Mouse (Mus musculus) small intestine, adult 2 months (tissue): ENCODE data around the gene Enpp5. TPM values are rescaled to one million over a fixed set of nuclear protein-coding genes. Genes with fewer than 3 reads are reported as not detected.

Experiments
- H3K27ac ChIP-seq: fragments of 200-500 bp; 2 replicates; pipeline ENCODE4 v1.5.1; 2012; ENCODE audit warnings: low read depth, low read length, control low read depth, inconsistent platforms; ENCODE audit not compliant: insufficient read depth
- H3K27me3 ChIP-seq: fragments of 200-500 bp; 2 replicates; pipeline ENCODE4 v1.6.1; 2012; ENCODE audit warnings: mild to moderate bottlenecking, moderate library complexity, low read length, inconsistent platforms; ENCODE audit not compliant: control insufficient read depth, insufficient read depth
- H3K36me3 ChIP-seq: fragments of 200-500 bp; 2 replicates; pipeline ENCODE4 v1.6.1; 2012; ENCODE audit warnings: mild to moderate bottlenecking, low read length, control low read depth, inconsistent platforms; ENCODE audit not compliant: control insufficient read depth, insufficient read depth
- H3K4me1 ChIP-seq: fragments of 200-500 bp; 2 replicates; pipeline ENCODE4 v1.6.1; 2012; ENCODE audit warnings: low read length, inconsistent platforms, mixed read lengths; ENCODE audit not compliant: control insufficient read depth, insufficient read depth, insufficient read length
- H3K4me3 ChIP-seq: fragments of 200-500 bp; 2 replicates; pipeline ENCODE4 v1.5.1; 2012; ENCODE audit warnings: low read depth, mild to moderate bottlenecking, control low read depth, inconsistent platforms, low read length, moderate library complexity
- CTCF ChIP-seq: fragments of 200-500 bp; IDR thresholded peaks from 2 replicates; pipeline ENCODE4 v1.5.1; 2012; ENCODE audit warnings: low read depth, mild to moderate bottlenecking, control low read depth, inconsistent platforms, low read length, moderate library complexity, mixed read lengths; ENCODE audit not compliant: insufficient replicate concordance, insufficient read length; ENCODE audit errors: extremely low read depth
- POLR2A ChIP-seq: fragments of 200-500 bp; IDR thresholded peaks from 2 replicates; pipeline ENCODE4 v1.6.1; 2012; ENCODE audit warnings: low read depth, mild to moderate bottlenecking, control low read depth, inconsistent platforms, low read length, moderate library complexity
- WGBS: fragments of 180-500 bp; shearing (Covaris S2); methylation state at CpG from one replicate; pipeline ENCODE4 v1.1.7; 2018; 5-methylcytosine and 5-hydroxymethylcytosine counted together
- polyA plus RNA-seq: library from polyadenylated mRNA; depleted of rRNA; stranded (reverse); fragments of >200 nt; gene quantifications from 2 replicates; pipeline ENCODE4 v1.2.3, GENCODE M21; 2012

Gene Enpp5
- polyA plus RNA-seq, 1 experiment, result 2.5 TPM

- peaks cover 11% of the 10 kb centered on the region; the same call in 1 of the 2 replicates for H3K4me1 ChIP-seq
- TF ChIP-seq CTCF (no peak), POLR2A (no peak)
- WGBS, result 72% methylated on average over 3 of the region's 3 CpGs
These were observed 3.0 kb upstream of the Enpp5 start for GRCm38 (mm10) chr17:44075601-44076000.

GRCm38 (mm10) chr17:44076051-44076680, 2.4 kb upstream of the Enpp5 start:
- TF ChIP-seq CTCF, result peak; percentile 73; the same call in 1 of the 2 replicates
- no peak for TF ChIP-seq POLR2A

More at GRCm38 (mm10) chr17:44075601-44076000, 3.0 kb upstream of the Enpp5 start:
- Histone ChIP-seq H3K36me3 (no peaks in the 10 kb centered on the region), H3K27ac (peak overlapping the region; percentile 38; the same call in 1 of the 2 replicates), H3K27me3 (no peaks in the 10 kb centered on the region), H3K4me3 (no peak overlapping the region)

GRCm38 (mm10) chr17:44077146-44077842, 1.3 kb upstream of the Enpp5 start:
- Histone ChIP-seq H3K4me1 (peaks cover 11% of the 10 kb centered on the region; the same call in 1 of the 2 replicates), H3K27me3 (no peaks in the 10 kb centered on the region), H3K4me3 (no peak overlapping the region), H3K36me3 (no peaks in the 10 kb centered on the region), H3K27ac (0 out of 2 replicates have a peak overlapping the region, but pooled peaks have one; percentile 21)
- TF ChIP-seq POLR2A (no peak), CTCF (no peak)
- WGBS, result 39% methylated on average over 12 of the region's 12 CpGs

More at GRCm38 (mm10) chr17:44076051-44076680, 2.4 kb upstream of the Enpp5 start:
- Histone ChIP-seq H3K27ac (peak overlapping the region; percentile 38; the same call in 1 of the 2 replicates), H3K4me1 (peaks cover 11% of the 10 kb centered on the region; the same call in 1 of the 2 replicates), H3K4me3 (no peak overlapping the region), H3K27me3 (no peaks in the 10 kb centered on the region), H3K36me3 (no peaks in the 10 kb centered on the region)
- WGBS, result 38% methylated on average over 6 of the region's 6 CpGs

GRCm38 (mm10) chr17:44077843-44078160, 811 bp upstream of the Enpp5 start:
- 38% methylated on average over 2 of the region's 2 CpGs for WGBS
- no peak for TF ChIP-seq CTCF
- no peak for TF ChIP-seq POLR2A

GRCm38 (mm10) chr17:44083156-44083555, 4.5 kb downstream of the Enpp5 start:
- TF ChIP-seq CTCF (no peak), POLR2A (no peak)
- WGBS, result 93% methylated on average over 4 of the region's 4 CpGs
- Histone ChIP-seq H3K27me3 (no peaks in the 10 kb centered on the region), H3K4me3 (no peak overlapping the region), H3K4me1 (no peaks in the 10 kb centered on the region), H3K36me3 (0 out of 2 replicates have a peak, but pooled peaks cover 3% of the 10 kb centered on the region), H3K27ac (no peak overlapping the region)

More at GRCm38 (mm10) chr17:44077843-44078160, 811 bp upstream of the Enpp5 start:
- H3K27me3 ChIP-seq, result no peaks in the 10 kb centered on the region
- H3K4me1 ChIP-seq, result peaks cover 11% of the 10 kb centered on the region; the same call in 1 of the 2 replicates
- no peak overlapping the region for H3K27ac ChIP-seq
- H3K36me3 ChIP-seq, result no peaks in the 10 kb centered on the region
- no peak overlapping the region for H3K4me3 ChIP-seq

GRCm38 (mm10) chr17:44088226-44088625, 9.6 kb downstream of the Enpp5 start:
- no peak for TF ChIP-seq CTCF
- TF ChIP-seq POLR2A, result no peak
- 90% methylated on average over 3 of the region's 3 CpGs for WGBS
- no peak overlapping the region for H3K4me3 ChIP-seq
- no peaks in the 10 kb centered on the region for H3K4me1 ChIP-seq
- H3K27me3 ChIP-seq, result no peaks in the 10 kb centered on the region
- 0 out of 2 replicates have a peak, but pooled peaks cover 3% of the 10 kb centered on the region for H3K36me3 ChIP-seq
- no peak overlapping the region for H3K27ac ChIP-seq

GRCm38 (mm10) chr17:44090916-44091315, 12.3 kb downstream of the Enpp5 start:
- no peak overlapping the region for H3K4me3 ChIP-seq
- H3K4me1 ChIP-seq, result no peaks in the 10 kb centered on the region
- WGBS, result 61% methylated on average over 2 of the region's 2 CpGs
- H3K27me3 ChIP-seq, result no peaks in the 10 kb centered on the region
- no peak for TF ChIP-seq POLR2A
- no peak for TF ChIP-seq CTCF
- H3K27ac ChIP-seq, result no peak overlapping the region
- H3K36me3 ChIP-seq, result no peaks in the 10 kb centered on the region
